In the genomic region with DNA sequence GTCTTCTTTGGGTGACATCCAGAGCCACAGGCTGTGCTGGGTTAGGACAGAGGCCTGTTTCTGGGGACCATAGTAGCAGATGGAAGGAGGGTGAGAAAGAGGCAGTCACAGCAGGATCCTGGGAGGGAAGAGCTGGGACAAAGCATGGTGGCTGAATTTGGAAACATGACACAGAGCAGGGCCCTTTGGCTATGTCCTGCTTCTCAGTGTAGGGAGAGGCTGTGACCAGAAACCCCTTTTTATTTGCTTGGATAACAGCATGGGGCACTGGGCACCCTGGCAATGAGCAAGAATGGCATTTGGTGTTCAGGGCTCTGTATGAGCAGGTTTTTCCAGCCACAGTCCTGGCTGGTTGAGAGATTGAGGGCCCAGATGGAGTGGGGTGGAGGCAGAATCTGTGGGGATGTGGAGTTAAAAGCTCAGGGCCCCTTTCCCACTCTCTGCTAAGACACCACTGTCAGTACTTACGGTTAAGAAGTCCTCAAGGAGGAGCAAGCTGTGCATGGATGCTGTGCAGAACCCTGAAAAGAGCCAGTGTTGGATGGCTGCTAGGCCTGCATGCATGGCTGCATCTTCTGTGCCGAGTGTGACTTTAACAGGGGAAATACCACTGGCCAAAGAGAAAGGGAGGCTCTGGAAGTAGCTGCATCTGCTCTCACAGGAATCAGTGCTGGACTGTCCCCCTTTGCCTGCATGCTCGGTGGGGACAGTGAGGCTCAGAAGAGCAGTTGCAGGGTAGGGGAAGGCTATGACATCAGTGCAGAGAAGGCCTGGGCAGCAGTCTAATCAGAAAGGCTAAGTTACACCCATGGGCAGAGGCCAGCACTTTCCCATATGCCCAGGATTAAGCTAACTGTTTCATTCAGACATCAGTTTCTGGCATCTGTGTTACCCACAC, we compare ENCODE assay signal across 22 mouse cellular contexts. TPM values are rescaled to one million over a fixed set of nuclear protein-coding genes. Genes with fewer than 3 reads are reported as not detected.
DNase-seq lines count a peak whose midpoint lies in the region; ATAC-seq and TF ChIP-seq lines count a peak whose summit lies in the region.
"Had no signal": no experiment of that assay in that cellular context is flagged by ENCODE, and none has a peak within 500 bp of the region (broad histone marks: within the 10 kb centered on the region; RNA-seq: fewer than 3 reads in every experiment).

No protein-coding gene starts in this region.

- H3K9ac ChIP-seq in hindbrain, embryonic 13.5 days, result no peak overlapping the region
- H3K9ac ChIP-seq in hindbrain, embryonic 16.5 days (ENCODE audit: low read depth, low read length), result no peak overlapping the region; the same call in 1 of the 2 replicates
- H3K9ac ChIP-seq: embryonic facial prominence, embryonic 13.5 days; intestine, embryonic 15.5 days; neural tube, embryonic 13.5 days; stomach, embryonic 15.5 days had no signal

- WGBS in hindbrain, embryonic 10.5 days, result 16% methylated on average over 3 of the region's 3 CpGs
- WGBS in hindbrain, embryonic 13.5 days, result 25% methylated on average over 3 of the region's 3 CpGs
- WGBS in hindbrain, embryonic 16.5 days, result 17% methylated on average over 3 of the region's 3 CpGs

- no peak overlapping the region for H3K4me2 ChIP-seq in hindbrain, embryonic 13.5 days
- H3K4me2 ChIP-seq in hindbrain, embryonic 16.5 days (ENCODE audit: low read length), result no peak overlapping the region
- H3K4me2 ChIP-seq: embryonic facial prominence, embryonic 13.5 days; heart, embryonic 11.5 days; intestine, embryonic 15.5 days; neural tube, embryonic 13.5 days; stomach, embryonic 15.5 days had no signal

- no peaks in the 10 kb centered on the region for H3K36me3 ChIP-seq in hindbrain, embryonic 10.5 days
- no peaks in the 10 kb centered on the region for H3K36me3 ChIP-seq in hindbrain, embryonic 13.5 days
- H3K36me3 ChIP-seq in hindbrain, embryonic 16.5 days (ENCODE audit: control insufficient read depth, insufficient read depth, low read length), result no peaks in the 10 kb centered on the region
- H3K36me3 ChIP-seq: embryonic facial prominence, embryonic 13.5 days; intestine, embryonic 15.5 days; neural tube, embryonic 13.5 days; stomach, embryonic 15.5 days had no signal

- peak; percentile 25 for DNase-seq in hindbrain, embryonic 10.5 days (ENCODE audit: low spot score)
- DNase-seq in cerebellum, adult 9-11 months, result peak; percentile 94
- no peak for DNase-seq in gastrocnemius, adult 2 months
- DNase-seq in heart, postnatal 36 days, result no peak
- no peak for DNase-seq in adrenal gland, adult 18-20 months (ENCODE audit: low spot score in 2 of 2)
- DNase-seq: gastrocnemius, postnatal 36 days; kidney, postnatal 4 days; left cerebral cortex, postnatal 4 days; lung, adult 18-20 months; right cerebral cortex, postnatal 14 days had no signal

- no peaks in the 10 kb centered on the region for H3K9me3 ChIP-seq in hindbrain, embryonic 10.5 days
- H3K9me3 ChIP-seq in hindbrain, embryonic 13.5 days, result no peaks in the 10 kb centered on the region
- H3K9me3 ChIP-seq in hindbrain, embryonic 16.5 days (ENCODE audit: control insufficient read depth, low read length), result no peaks in the 10 kb centered on the region
- H3K9me3 ChIP-seq: embryonic facial prominence, embryonic 13.5 days; intestine, embryonic 15.5 days; neural tube, embryonic 13.5 days; stomach, embryonic 15.5 days had no signal

- H3K27ac ChIP-seq in hindbrain, embryonic 10.5 days, result peak overlapping the region; percentile 78
- no peak overlapping the region for H3K27ac ChIP-seq in hindbrain, embryonic 13.5 days
- H3K27ac ChIP-seq in hindbrain, embryonic 16.5 days (ENCODE audit: low read depth, low read length), result peak overlapping the region; percentile 16; the same call in 1 of the 2 replicates
- H3K27ac ChIP-seq in gastrocnemius, adult 2 months, result no peak overlapping the region
- H3K27ac ChIP-seq: embryonic facial prominence, embryonic 13.5 days; intestine, embryonic 15.5 days; neural tube, embryonic 13.5 days; stomach, embryonic 15.5 days had no signal

- TF ChIP-seq CTCF in gastrocnemius, adult 2 months (IDR thresholded peaks at IDR 0.05), result no peak

- intact Hi-C loops in gastrocnemius, adult 2 months (cut with DNase I), result no loop called here
- intact Hi-C loops in heart, postnatal 36 days (cut with DNase I), result no loop called here

- ATAC-seq in hindbrain, embryonic 13.5 days (ENCODE audit: low FRiP score), result no peak
- ATAC-seq in hindbrain, embryonic 16.5 days, result peak; percentile 56
- ATAC-seq: intestine, embryonic 15.5 days had no signal

- H3K4me3 ChIP-seq in hindbrain, embryonic 10.5 days, result peak overlapping the region; percentile 6; the same call in 1 of the 2 replicates
- H3K4me3 ChIP-seq in hindbrain, embryonic 13.5 days, result no peak overlapping the region
- H3K4me3 ChIP-seq in hindbrain, embryonic 16.5 days (ENCODE audit: low read length), result no peak overlapping the region
- no peak overlapping the region for H3K4me3 ChIP-seq in gastrocnemius, adult 2 months
- H3K4me3 ChIP-seq: embryonic facial prominence, embryonic 13.5 days; intestine, embryonic 15.5 days; neural tube, embryonic 13.5 days; stomach, embryonic 15.5 days had no signal

- H3K27me3 ChIP-seq in hindbrain, embryonic 10.5 days (ENCODE audit: insufficient read depth, poor library complexity, severe bottlenecking), result peaks cover 34% of the 10 kb centered on the region
- H3K27me3 ChIP-seq in hindbrain, embryonic 13.5 days, result 0 out of 2 replicates have a peak, but pooled peaks cover 9% of the 10 kb centered on the region
- no peaks in the 10 kb centered on the region for H3K27me3 ChIP-seq in hindbrain, embryonic 16.5 days (replicated peaks; ENCODE audit: control insufficient read depth, insufficient read depth, low read length)
- H3K27me3 ChIP-seq: stomach, embryonic 15.5 days had no signal

- H3K4me1 ChIP-seq in hindbrain, embryonic 10.5 days (replicated peaks), result peaks cover 44% of the 10 kb centered on the region
- H3K4me1 ChIP-seq in hindbrain, embryonic 13.5 days (replicated peaks), result peaks cover 17% of the 10 kb centered on the region; the same call in 1 of the 2 replicates
- H3K4me1 ChIP-seq in hindbrain, embryonic 16.5 days (ENCODE audit: control insufficient read depth, insufficient read depth, low read depth, low read length), result peaks cover 5% of the 10 kb centered on the region; the same call in 1 of the 2 replicates
- H3K4me1 ChIP-seq: embryonic facial prominence, embryonic 13.5 days; intestine, embryonic 15.5 days; neural tube, embryonic 13.5 days; stomach, embryonic 15.5 days had no signal

RNA-seq across cellular contexts. Expression of a gene that starts 26.0 kb away (rescaled TPM):
- polyA plus RNA-seq in hindbrain, embryonic 10.5 days (2016; fragmentation: Nextera tagmentation; extraction: Ambion mirVana), result 0.50 and 0.88 TPM in 2 replicates
- 0.58 and 0.71 TPM in 2 replicates for polyA plus RNA-seq in hindbrain, embryonic 13.5 days (2015; fragmentation: Nextera tagmentation; extraction: Ambion mirVana)
- 0.40 and 0.55 TPM in 2 replicates for polyA plus RNA-seq in hindbrain, embryonic 16.5 days (2015; fragmentation: Nextera tagmentation; extraction: Ambion mirVana)
- total RNA-seq in gastrocnemius, adult 2 months (2021), result under 1 TPM; 0.36 to 0.54 TPM
- total RNA-seq in heart, postnatal 36 days (2021), result not detected
- under 1 TPM in 1 of 2 experiments, not detected in 1; 0.13 TPM for total RNA-seq in adrenal gland, adult 18-20 months (2021)
- total RNA-seq: heart, postnatal 25 days; left cerebral cortex, postnatal 4 days had no signal
- polyA plus RNA-seq: C2C12; embryonic facial prominence, embryonic 13.5 days; heart, embryonic 11.5 days; intestine, embryonic 15.5 days; neural tube, embryonic 13.5 days; spleen, adult 2 months; stomach, embryonic 15.5 days; thymus, postnatal 0 days had no signal

RNA-seq across cellular contexts. Expression of a gene that starts 54.2 kb away (rescaled TPM):
- 46.7 and 69.8 TPM in 2 replicates for polyA plus RNA-seq in hindbrain, embryonic 10.5 days (2016; fragmentation: Nextera tagmentation; extraction: Ambion mirVana)
- 33.9 and 42.8 TPM in 2 replicates for polyA plus RNA-seq in hindbrain, embryonic 13.5 days (2015; fragmentation: Nextera tagmentation; extraction: Ambion mirVana)
- polyA plus RNA-seq in hindbrain, embryonic 16.5 days (2015; fragmentation: Nextera tagmentation; extraction: Ambion mirVana), result 25.0 and 35.3 TPM in 2 replicates
- not detected for total RNA-seq in gastrocnemius, adult 2 months (2021)
- total RNA-seq in heart, postnatal 36 days (2021), result not detected
- total RNA-seq in adrenal gland, adult 18-20 months (2021), result not detected
- total RNA-seq: gastrocnemius, postnatal 36 days; heart, postnatal 25 days had no signal
- polyA plus RNA-seq: C2C12; heart, embryonic 11.5 days; liver, adult 2 months; spleen, adult 2 months; thymus, postnatal 0 days had no signal

Comparison
In these comparisons a context has a peak if more than half of its experiments do, and no peak if none do; other contexts are left out.
1. H3K27ac ChIP-seq: peak in hindbrain, embryonic 10.5 days (single experiment) and hindbrain, embryonic 16.5 days (single experiment); none in hindbrain, embryonic 13.5 days (single experiment) and gastrocnemius, adult 2 months (single experiment).
2. DNase-seq: peak in hindbrain, embryonic 10.5 days (single experiment) and cerebellum, adult 9-11 months (single experiment); none in gastrocnemius, adult 2 months (single experiment), heart, postnatal 36 days (0 of 2) and adrenal gland, adult 18-20 months (0 of 2).